In the genomic region with DNA sequence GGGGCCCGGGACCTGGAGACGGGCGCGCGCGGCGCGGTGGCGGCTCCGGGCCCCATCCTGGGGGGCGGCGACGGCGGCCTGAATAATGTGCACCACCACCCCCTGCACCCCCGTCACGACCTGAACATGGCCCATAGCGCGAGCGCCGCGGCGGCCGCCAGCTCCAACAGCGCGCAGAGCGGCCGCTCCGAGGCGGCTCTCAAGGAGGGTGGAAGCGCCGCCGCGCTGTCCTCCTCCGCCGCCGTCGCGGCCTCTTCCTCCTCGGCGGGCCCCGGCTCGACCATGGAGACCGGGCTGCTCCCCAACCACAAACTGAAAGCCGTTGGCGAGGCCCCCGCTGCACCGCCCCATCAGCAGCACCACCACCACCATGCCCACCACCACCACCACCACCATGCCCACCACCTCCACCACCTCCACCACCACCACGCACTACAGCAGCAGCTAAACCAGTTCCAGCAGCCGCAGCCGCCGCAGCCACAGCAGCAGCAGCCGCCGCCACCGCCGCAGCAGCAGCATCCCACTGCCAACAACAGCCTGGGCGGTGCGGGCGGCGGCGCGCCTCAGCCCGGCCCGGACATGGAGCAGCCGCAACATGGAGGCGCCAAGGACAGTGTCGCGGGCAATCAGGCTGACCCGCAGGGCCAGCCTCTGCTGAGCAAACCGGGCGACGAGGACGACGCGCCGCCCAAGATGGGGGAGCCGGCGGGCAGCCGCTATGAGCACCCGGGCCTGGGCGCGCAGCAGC, we compare ENCODE assay signal across 8 mouse cellular contexts. TPM values are rescaled to one million over a fixed set of nuclear protein-coding genes. Genes with fewer than 3 reads are reported as not detected.
DNase-seq lines count a peak whose midpoint lies in the region; ATAC-seq and TF ChIP-seq lines count a peak whose summit lies in the region.

No protein-coding gene starts in this region.

- H3K4me1 ChIP-seq in embryonic facial prominence, embryonic 13.5 days, result peaks cover 16% of the 10 kb centered on the region
- H3K4me1 ChIP-seq in liver, embryonic 13.5 days (replicated peaks), result peaks cover 31% of the 10 kb centered on the region
- peaks cover 17% of the 10 kb centered on the region for H3K4me1 ChIP-seq in stomach, embryonic 16.5 days (ENCODE audit: control insufficient read depth, insufficient read depth, low read length)

- DNase-seq in adrenal gland, postnatal 36 days, result peak; percentile 73 to 83
- DNase-seq in heart, adult 9 months (ENCODE audit: low spot score in 2 of 2), result peak; percentile 58 to 74
- DNase-seq in kidney, adult 9 months, result peak; percentile 62
- DNase-seq in liver, embryonic 13.5 days, result peak; percentile 44
- peak; percentile 49 to 60 for DNase-seq in natural killer cell, adult 2 months (ENCODE audit: low spot score in 2 of 2)

- no peaks in the 10 kb centered on the region for H3K27me3 ChIP-seq in C2C12 (ENCODE audit: control insufficient read depth, insufficient read depth, insufficient read length)
- H3K27me3 ChIP-seq in embryonic facial prominence, embryonic 13.5 days, result no peaks in the 10 kb centered on the region
- no peaks in the 10 kb centered on the region for H3K27me3 ChIP-seq in liver, embryonic 13.5 days
- no peaks in the 10 kb centered on the region for H3K27me3 ChIP-seq in stomach, embryonic 16.5 days (ENCODE audit: control insufficient read depth, insufficient read depth, low read length)

- H3K4me3 ChIP-seq in C2C12 (ENCODE audit: insufficient read depth, poor library complexity, severe bottlenecking), result peak overlapping the region; percentile 64
- peak overlapping the region; percentile 94 for H3K4me3 ChIP-seq in embryonic facial prominence, embryonic 13.5 days
- peak overlapping the region; percentile 95 for H3K4me3 ChIP-seq in liver, embryonic 13.5 days (replicated peaks)
- H3K4me3 ChIP-seq in stomach, embryonic 16.5 days (replicated peaks; ENCODE audit: low read length), result peak overlapping the region; percentile 95

- peak overlapping the region; percentile 88 for H3ac ChIP-seq in C2C12 (ENCODE audit: control insufficient read depth, insufficient read length, low read depth)

- peak overlapping the region; percentile 100 for H3K27ac ChIP-seq in embryonic facial prominence, embryonic 13.5 days
- peak overlapping the region; percentile 96 for H3K27ac ChIP-seq in liver, embryonic 13.5 days
- H3K27ac ChIP-seq in stomach, embryonic 16.5 days (ENCODE audit: low read length), result peak overlapping the region; percentile 100

- ATAC-seq in embryonic facial prominence, embryonic 13.5 days (ENCODE audit: insufficient number of reproducible peaks, insufficient read depth, low FRiP score, low TSS enrichment, low read depth), result peak; percentile 56
- peak; percentile 59 for ATAC-seq in liver, embryonic 13.5 days (ENCODE audit: low read depth)
- peak; percentile 63 for ATAC-seq in stomach, embryonic 16.5 days (ENCODE audit: insufficient read depth, low FRiP score)

- no peaks in the 10 kb centered on the region for H3K9me3 ChIP-seq in embryonic facial prominence, embryonic 13.5 days
- no peaks in the 10 kb centered on the region for H3K9me3 ChIP-seq in liver, embryonic 13.5 days (replicated peaks)
- no peaks in the 10 kb centered on the region for H3K9me3 ChIP-seq in stomach, embryonic 16.5 days (replicated peaks; ENCODE audit: control insufficient read depth, low read length)

- H3K4me2 ChIP-seq in embryonic facial prominence, embryonic 13.5 days, result peak overlapping the region; percentile 75
- H3K4me2 ChIP-seq in liver, embryonic 13.5 days, result peak overlapping the region; percentile 86
- H3K4me2 ChIP-seq in stomach, embryonic 16.5 days (ENCODE audit: low read depth, low read length), result peak overlapping the region; percentile 61

- peaks cover 42% of the 10 kb centered on the region for H3K79me2 ChIP-seq in C2C12 (ENCODE audit: control insufficient read depth, insufficient read depth)

- peaks cover 33% of the 10 kb centered on the region for H3K79me3 ChIP-seq in C2C12 (ENCODE audit: low read depth)

- no peaks in the 10 kb centered on the region for H3K36me3 ChIP-seq in C2C12 (ENCODE audit: control insufficient read depth, insufficient read depth)
- no peaks in the 10 kb centered on the region for H3K36me3 ChIP-seq in embryonic facial prominence, embryonic 13.5 days
- H3K36me3 ChIP-seq in liver, embryonic 13.5 days, result no peaks in the 10 kb centered on the region
- no peaks in the 10 kb centered on the region for H3K36me3 ChIP-seq in stomach, embryonic 16.5 days (ENCODE audit: control insufficient read depth, insufficient read depth, low read length)

- peak overlapping the region; percentile 100 for H3K9ac ChIP-seq in embryonic facial prominence, embryonic 13.5 days
- H3K9ac ChIP-seq in liver, embryonic 13.5 days, result peak overlapping the region; percentile 98
- peak overlapping the region; percentile 100 for H3K9ac ChIP-seq in stomach, embryonic 16.5 days (ENCODE audit: low read length)

- TF ChIP-seq CTCF in C2C12 (IDR thresholded peaks at IDR 0.05; ENCODE audit: control insufficient read depth, insufficient read depth, insufficient read length), result no peak

- 0% methylated on average over 62 of the region's 81 CpGs for WGBS in embryonic facial prominence, embryonic 13.5 days
- WGBS in liver, embryonic 13.5 days (ENCODE audit: insufficient replicate concordance), result under 1% methylated on average over 66 of the region's 81 CpGs
- WGBS in stomach, embryonic 16.5 days, result under 1% methylated on average over 79 of the region's 81 CpGs

TF ChIP-seq in C2C12, 6 proteins besides CTCF, POLR2A, EP300 and RAD21:
- TF ChIP-seq FOSL1 (IDR thresholded peaks at IDR 0.05; ENCODE audit: insufficient read depth, low read length, poor library complexity, severe bottlenecking), result no peak
- TF ChIP-seq CEBPB (IDR thresholded peaks at IDR 0.05; ENCODE audit: low read depth), result no peak
- no peak for TF ChIP-seq MYOG (IDR thresholded peaks at IDR 0.05; ENCODE audit: control insufficient read depth, extremely low read depth, insufficient read length)
- TF ChIP-seq MAX (IDR thresholded peaks at IDR 0.05), result no peak
- TF ChIP-seq MYOD1 (IDR thresholded peaks at IDR 0.05; ENCODE audit: control insufficient read depth, insufficient read length, low read depth), result no peak
- TF ChIP-seq USF1 (IDR thresholded peaks at IDR 0.05; ENCODE audit: low read depth), result no peak

RNA-seq across cellular contexts. Expression of gene Arid1b, which starts 0.9 kb away (rescaled TPM):
- 9.1 TPM for polyA plus RNA-seq in C2C12 (2012; fragmentation: generic; extraction: Trizol)
- total RNA-seq in adrenal gland, postnatal 36 days (2021), result 10 to 100 TPM; 58.6 to 65.2 TPM
- polyA plus RNA-seq in embryonic facial prominence, embryonic 13.5 days (2015; fragmentation: Nextera tagmentation; extraction: Ambion mirVana), result 13.0 and 14.1 TPM in 2 replicates
- polyA plus RNA-seq in liver, embryonic 13.5 days (2015; fragmentation: Nextera tagmentation; extraction: Ambion mirVana), result 2.0 and 2.5 TPM in 2 replicates
- polyA plus RNA-seq in stomach, embryonic 16.5 days (2015; fragmentation: Nextera tagmentation; extraction: Ambion mirVana), result 9.9 and 10.5 TPM in 2 replicates

Comparison
In these comparisons a context has a peak if more than half of its experiments do, and no peak if none do; other contexts are left out.
1. Peak in every context shown above with its lines: DNase-seq, ATAC-seq, H3K4me3 ChIP-seq and H3K27ac ChIP-seq.